Mouse (Mus musculus) ovary, postnatal 14 days (tissue): ENCODE measurements at regions not wholly inside any gene's neighbourhood (a gene's known extent, or its start where the extent isn't known, plus 50 kb on each side); places are given as distances from the start of the nearest gene placed in this dataset.

Source experiments
- DNase-seq: peaks from one replicate; pipeline ENCODE4 v3.0.0; 2022; ENCODE audit warnings: low spot score

- DNase-seq = no peak
Measured at GRCm38 (mm10) chr5:51922494-51922893, 267.8 kb downstream of the Dhx15 start.

- no peak for DNase-seq
Measured at GRCm38 (mm10) chr5:51917812-51918448, 272.4 kb downstream of the Dhx15 start.

- DNase-seq = no peak
Measured at GRCm38 (mm10) chr5:51914731-51915130, 275.6 kb downstream of the Dhx15 start.

- DNase-seq = no peak
Measured at GRCm38 (mm10) chr5:51908861-51909260, 281.5 kb downstream of the Dhx15 start.

GRCm38 (mm10) chr5:51906315-51907109 is 283.8 kb downstream of the Dhx15 start:
- no peak for DNase-seq

GRCm38 (mm10) chr5:51894159-51894558 is 296.2 kb downstream of the Dhx15 start:
- no peak for DNase-seq

GRCm38 (mm10) chr5:51891341-51891740 is 299.0 kb downstream of the Dhx15 start:
- DNase-seq = no peak

GRCm38 (mm10) chr5:51888404-51888803 is 301.9 kb downstream of the Dhx15 start:
- DNase-seq = no peak

GRCm38 (mm10) chr5:51882594-51882993 is 307.7 kb downstream of the Dhx15 start:
- DNase-seq = no peak

- DNase-seq = no peak
Measured at GRCm38 (mm10) chr5:51882173-51882572, 308.1 kb downstream of the Dhx15 start.

- no peak for DNase-seq
Measured at GRCm38 (mm10) chr5:51876846-51877245, 309.3 kb upstream of the Ppargc1a start.

GRCm38 (mm10) chr5:51873571-51873970 is 306.0 kb upstream of the Ppargc1a start:
- DNase-seq = no peak

- DNase-seq = no peak
Measured at GRCm38 (mm10) chr5:51871735-51872134, 304.2 kb upstream of the Ppargc1a start.

- DNase-seq = no peak
Measured at GRCm38 (mm10) chr5:51868223-51868713, 300.7 kb upstream of the Ppargc1a start.

- DNase-seq = no peak
Measured at GRCm38 (mm10) chr5:51866002-51866401, 298.5 kb upstream of the Ppargc1a start.

GRCm38 (mm10) chr5:51860496-51860895 is 293.0 kb upstream of the Ppargc1a start:
- DNase-seq = no peak

- DNase-seq = no peak
Measured at GRCm38 (mm10) chr5:51853456-51854124, 286.1 kb upstream of the Ppargc1a start.

GRCm38 (mm10) chr5:51850091-51850490 is 282.6 kb upstream of the Ppargc1a start:
- DNase-seq = no peak

GRCm38 (mm10) chr5:51849236-51849635 is 281.7 kb upstream of the Ppargc1a start:
- no peak for DNase-seq

GRCm38 (mm10) chr5:51842189-51842588 is 274.7 kb upstream of the Ppargc1a start:
- no peak for DNase-seq

GRCm38 (mm10) chr5:51841763-51842162 is 274.2 kb upstream of the Ppargc1a start:
- no peak for DNase-seq

GRCm38 (mm10) chr5:51840638-51841329 is 273.3 kb upstream of the Ppargc1a start:
- no peak for DNase-seq
